Mouse (Mus musculus) ES-E14 (cell line): Measurements from ENCODE around the gene Litaf.

ENCODE experiments used
- CHD2 ChIP-seq: IDR thresholded peaks from 2 replicates; pipeline ENCODE4 v1.6.1; 2014; ENCODE audit warnings: mild to moderate bottlenecking, low read depth, low read length, inconsistent platforms
- ZC3H11A ChIP-seq: IDR thresholded peaks from 2 replicates; pipeline ENCODE4 v1.6.1; 2012; ENCODE audit warnings: low read depth, mild to moderate bottlenecking, inconsistent platforms, low read length, borderline replicate concordance
- ZNF384 ChIP-seq: IDR thresholded peaks from 2 replicates; pipeline ENCODE4 v1.6.1; 2012; ENCODE audit warnings: low read depth, low read length, inconsistent platforms

DNA sequence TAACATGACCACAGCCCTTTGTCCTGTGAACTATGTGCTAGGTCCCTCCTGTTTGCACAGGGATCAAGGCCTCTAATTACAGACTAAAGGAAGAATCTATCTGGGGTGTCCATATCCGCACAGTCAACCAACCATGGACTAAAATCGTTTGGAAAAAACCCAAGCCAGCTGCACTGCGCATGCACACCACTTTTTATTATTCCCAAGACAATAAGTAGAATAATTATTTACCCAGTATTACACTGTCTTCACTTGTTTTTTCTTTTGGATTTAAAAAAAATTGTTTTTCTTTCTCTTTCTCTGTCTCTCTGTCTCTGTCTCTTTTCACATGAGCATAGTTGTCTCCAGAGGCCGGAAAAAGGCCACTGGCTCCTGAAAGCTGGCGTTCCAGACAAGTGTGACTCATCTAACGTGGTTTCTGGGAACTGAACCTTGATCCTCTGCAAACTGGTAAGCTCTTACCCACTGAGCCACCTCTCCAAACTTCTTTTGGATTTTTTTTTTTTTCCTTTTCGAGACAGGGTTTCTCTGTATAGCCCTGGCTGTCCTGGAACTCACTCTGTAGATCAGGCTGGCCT lies 84.4 kb downstream of the Litaf start:
- no peak for TF ChIP-seq ZNF384
- TF ChIP-seq ZC3H11A, result no peak
- TF ChIP-seq CHD2, result no peak
